Mouse (Mus musculus): ENCODE measurements around the gene Ccnd3. TPM values are rescaled to one million over a fixed set of nuclear protein-coding genes. Genes with fewer than 3 reads are reported as not detected.

Gene Ccnd3
- polyA plus RNA-seq, 1 experiment: 148 TPM

DNA sequence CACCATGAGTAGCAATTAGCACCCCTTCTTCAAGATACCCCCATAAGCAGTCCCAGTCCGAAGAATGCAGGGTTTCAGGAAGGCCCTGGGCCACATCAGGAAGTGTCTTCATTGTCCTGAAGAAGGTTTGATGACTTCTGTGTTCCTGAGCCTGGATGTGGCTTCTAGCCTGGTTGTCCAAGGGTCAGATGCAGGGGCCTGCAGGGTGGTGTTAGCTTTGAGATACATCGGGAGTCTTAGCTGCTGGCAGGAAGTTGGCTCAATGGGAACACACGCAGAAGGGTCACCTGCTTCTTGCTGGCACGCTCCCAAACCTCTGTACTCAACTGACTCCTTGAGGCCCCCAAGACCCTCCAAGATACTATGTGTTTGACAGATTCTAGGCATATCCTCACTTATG lies 17.7 kb downstream of the Ccnd3 start:
- Histone ChIP-seq H3K4me3 (ENCODE audit: insufficient read depth, low read depth, low read length) (no peak overlapping the region), H3K4me1 (ENCODE audit: control insufficient read depth, insufficient read depth, low read length) (no peaks in the 10 kb centered on the region; the same call in 1 of the 2 replicates), H3K27me3 (replicated peaks; ENCODE audit: control insufficient read depth, insufficient read depth, low read length) (no peaks in the 10 kb centered on the region), H3K27ac (ENCODE audit: insufficient read depth, low read depth, low read length) (no peak overlapping the region), H3K36me3 (ENCODE audit: control insufficient read depth, insufficient read depth, low read length) (no peaks in the 10 kb centered on the region)
- no peak for DNase-seq
- 58% methylated on average over 4 of the region's 4 CpGs for WGBS
- TF ChIP-seq CTCF (conservative IDR thresholded peaks at IDR 0.05; ENCODE audit: insufficient read depth, insufficient read length, low read depth, low read length) (no peak), POLR2A (IDR thresholded peaks at IDR 0.05; ENCODE audit: low read depth, low read length) (no peak)

- WGBS: 66% methylated on average over 18 of the region's 18 CpGs
- Histone ChIP-seq H3K4me1 (ENCODE audit: control insufficient read depth, insufficient read depth, low read length) (no peaks in the 10 kb centered on the region; the same call in 1 of the 2 replicates), H3K36me3 (ENCODE audit: control insufficient read depth, insufficient read depth, low read length) (no peaks in the 10 kb centered on the region), H3K4me3 (ENCODE audit: insufficient read depth, low read depth, low read length) (no peak overlapping the region), H3K27ac (ENCODE audit: insufficient read depth, low read depth, low read length) (no peak overlapping the region), H3K27me3 (replicated peaks; ENCODE audit: control insufficient read depth, insufficient read depth, low read length) (no peaks in the 10 kb centered on the region)
- no peak for TF ChIP-seq POLR2A (IDR thresholded peaks at IDR 0.05; ENCODE audit: low read depth, low read length)
- TF ChIP-seq CTCF (conservative IDR thresholded peaks at IDR 0.05; ENCODE audit: insufficient read depth, insufficient read length, low read depth, low read length): no peak
- DNase-seq: no peak
These were observed 18.4 kb downstream of the Ccnd3 start for GRCm38 (mm10) chr17:47523211-47523682.

DNA sequence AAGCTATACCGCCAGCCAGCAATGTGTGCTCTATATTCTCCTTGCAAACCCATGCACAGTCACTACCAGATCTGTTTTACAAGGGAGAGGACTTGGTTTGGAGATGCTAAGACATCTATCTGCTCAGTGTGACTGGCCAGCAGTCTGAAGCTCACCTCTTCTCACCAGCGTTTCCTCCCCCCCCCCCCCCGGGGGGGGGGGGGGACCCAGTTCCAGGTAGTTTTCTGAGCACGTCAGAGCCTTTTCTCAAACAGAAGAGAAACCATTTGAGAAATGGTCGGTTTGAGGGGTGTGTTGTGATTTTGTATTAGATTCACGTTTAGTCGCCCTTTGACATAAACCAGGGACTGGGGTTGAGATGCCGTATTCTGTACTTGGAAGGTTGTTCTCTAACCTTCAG lies 19.2 kb downstream of the Ccnd3 start:
- WGBS: 76% methylated on average over 8 of the region's 8 CpGs
- H3K4me3 ChIP-seq (ENCODE audit: insufficient read depth, low read depth, low read length): no peak overlapping the region
- H3K27me3 ChIP-seq (replicated peaks; ENCODE audit: control insufficient read depth, insufficient read depth, low read length): no peaks in the 10 kb centered on the region
- DNase-seq: no peak
- no peak for TF ChIP-seq CTCF (conservative IDR thresholded peaks at IDR 0.05; ENCODE audit: insufficient read depth, insufficient read length, low read depth, low read length)
- no peak for TF ChIP-seq POLR2A (IDR thresholded peaks at IDR 0.05; ENCODE audit: low read depth, low read length)
- H3K4me1 ChIP-seq (ENCODE audit: control insufficient read depth, insufficient read depth, low read length): no peaks in the 10 kb centered on the region; the same call in 1 of the 2 replicates
- H3K27ac ChIP-seq (ENCODE audit: insufficient read depth, low read depth, low read length): no peak overlapping the region
- H3K36me3 ChIP-seq (ENCODE audit: control insufficient read depth, insufficient read depth, low read length): no peaks in the 10 kb centered on the region

DNA sequence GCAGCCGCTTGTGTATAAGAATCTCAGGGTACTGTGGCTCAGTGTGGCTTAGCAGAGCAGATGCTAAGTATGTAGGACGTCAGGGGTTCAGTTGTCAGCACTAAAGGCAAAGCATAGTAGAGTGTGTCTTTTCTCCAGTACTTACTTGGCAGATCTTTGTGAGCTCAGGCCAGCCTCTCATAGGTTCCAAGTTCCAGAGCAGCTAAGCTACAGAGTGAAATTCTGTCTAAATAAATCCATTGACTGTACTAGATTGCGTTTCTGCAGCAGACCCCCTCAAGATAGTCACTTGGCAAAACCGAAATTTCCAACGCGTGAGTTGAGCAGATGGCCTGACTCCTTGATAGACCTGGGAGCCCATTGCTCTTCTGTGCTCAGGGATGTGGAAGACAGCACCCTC lies 20.1 kb downstream of the Ccnd3 start:
- H3K36me3 ChIP-seq (ENCODE audit: control insufficient read depth, insufficient read depth, low read length): no peaks in the 10 kb centered on the region
- H3K27ac ChIP-seq (ENCODE audit: insufficient read depth, low read depth, low read length): no peak overlapping the region
- no peaks in the 10 kb centered on the region; the same call in 1 of the 2 replicates for H3K4me1 ChIP-seq (ENCODE audit: control insufficient read depth, insufficient read depth, low read length)
- DNase-seq: no peak
- no peak overlapping the region for H3K4me3 ChIP-seq (ENCODE audit: insufficient read depth, low read depth, low read length)
- WGBS: 93% methylated on average over 6 of the region's 6 CpGs
- no peaks in the 10 kb centered on the region for H3K27me3 ChIP-seq (replicated peaks; ENCODE audit: control insufficient read depth, insufficient read depth, low read length)
- TF ChIP-seq CTCF (conservative IDR thresholded peaks at IDR 0.05; ENCODE audit: insufficient read depth, insufficient read length, low read depth, low read length): no peak

- Histone ChIP-seq H3K27me3 (replicated peaks; ENCODE audit: control insufficient read depth, insufficient read depth, low read length) (no peaks in the 10 kb centered on the region), H3K36me3 (ENCODE audit: control insufficient read depth, insufficient read depth, low read length) (no peaks in the 10 kb centered on the region), H3K4me3 (ENCODE audit: insufficient read depth, low read depth, low read length) (no peak overlapping the region), H3K27ac (ENCODE audit: insufficient read depth, low read depth, low read length) (no peak overlapping the region), H3K4me1 (ENCODE audit: control insufficient read depth, insufficient read depth, low read length) (no peaks in the 10 kb centered on the region; the same call in 1 of the 2 replicates)
- no peak for TF ChIP-seq CTCF (conservative IDR thresholded peaks at IDR 0.05; ENCODE audit: insufficient read depth, insufficient read length, low read depth, low read length)
- TF ChIP-seq POLR2A (IDR thresholded peaks at IDR 0.05; ENCODE audit: low read depth, low read length): no peak
- DNase-seq: no peak
- WGBS: 82% methylated on average over 17 of the region's 17 CpGs
These were observed 22.1 kb downstream of the Ccnd3 start for GRCm38 (mm10) chr17:47526856-47527520.

DNA sequence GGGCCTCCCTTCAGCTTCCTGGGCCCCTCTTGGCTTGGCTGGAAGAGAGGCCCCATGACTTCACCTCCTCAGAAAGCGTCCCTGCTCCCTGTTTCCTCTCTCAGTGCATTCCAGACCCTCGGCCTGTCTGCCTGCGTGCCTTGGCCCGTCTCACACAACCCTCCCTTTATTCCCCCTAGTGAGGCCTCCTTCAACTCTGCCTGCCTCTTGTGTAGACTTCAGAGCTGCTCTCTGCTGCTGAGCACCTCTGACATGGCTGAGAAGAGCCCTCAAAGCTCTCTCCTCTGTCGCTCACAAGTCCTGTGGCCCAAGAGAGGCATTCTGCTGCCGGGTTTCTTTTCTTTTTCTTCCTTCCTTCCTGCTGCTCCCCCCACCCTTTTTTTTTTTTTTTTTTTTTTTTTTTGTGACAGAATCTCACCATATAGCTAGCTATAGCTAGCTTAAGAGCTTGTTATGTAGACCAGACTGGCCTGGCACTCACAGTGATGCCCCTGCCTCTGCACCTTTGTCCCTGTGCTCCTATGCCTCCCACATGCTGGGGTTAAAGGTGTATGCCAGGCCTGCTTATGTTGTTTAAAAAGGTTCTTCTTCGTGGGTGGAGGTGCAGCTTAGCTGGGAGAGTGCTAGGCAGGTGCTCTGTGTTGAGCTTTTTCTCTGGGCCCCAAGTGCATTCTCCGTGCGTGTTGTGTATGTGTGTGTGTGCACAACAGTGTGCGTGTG lies 22.9 kb downstream of the Ccnd3 start:
- 53% methylated on average over 10 of the region's 10 CpGs for WGBS
- Histone ChIP-seq H3K36me3 (ENCODE audit: control insufficient read depth, insufficient read depth, low read length) (no peaks in the 10 kb centered on the region), H3K4me3 (ENCODE audit: insufficient read depth, low read depth, low read length) (no peak overlapping the region), H3K4me1 (ENCODE audit: control insufficient read depth, insufficient read depth, low read length) (no peaks in the 10 kb centered on the region), H3K27me3 (replicated peaks; ENCODE audit: control insufficient read depth, insufficient read depth, low read length) (no peaks in the 10 kb centered on the region), H3K27ac (ENCODE audit: insufficient read depth, low read depth, low read length) (no peak overlapping the region)
- TF ChIP-seq CTCF (conservative IDR thresholded peaks at IDR 0.05; ENCODE audit: insufficient read depth, insufficient read length, low read depth, low read length): no peak
- TF ChIP-seq POLR2A (IDR thresholded peaks at IDR 0.05; ENCODE audit: low read depth, low read length): no peak
- DNase-seq: no peak

GRCm38 (mm10) chr17:47528919-47529318 lies 24.1 kb downstream of the Ccnd3 start:
- Histone ChIP-seq H3K4me3 (ENCODE audit: insufficient read depth, low read depth, low read length) (no peak overlapping the region), H3K27me3 (replicated peaks; ENCODE audit: control insufficient read depth, insufficient read depth, low read length) (no peaks in the 10 kb centered on the region), H3K4me1 (ENCODE audit: control insufficient read depth, insufficient read depth, low read length) (no peaks in the 10 kb centered on the region), H3K36me3 (ENCODE audit: control insufficient read depth, insufficient read depth, low read length) (no peaks in the 10 kb centered on the region), H3K27ac (ENCODE audit: insufficient read depth, low read depth, low read length) (no peak overlapping the region)
- TF ChIP-seq CTCF (conservative IDR thresholded peaks at IDR 0.05; ENCODE audit: insufficient read depth, insufficient read length, low read depth, low read length): no peak
- no peak for TF ChIP-seq POLR2A (IDR thresholded peaks at IDR 0.05; ENCODE audit: low read depth, low read length)
- 83% methylated on average over 8 of the region's 8 CpGs for WGBS
- DNase-seq: no peak
